Mouse (Mus musculus) forebrain, postnatal 0 days (tissue): Measurements from ENCODE around the gene Ssu72. TPM values are rescaled to one million over a fixed set of nuclear protein-coding genes. Genes with fewer than 3 reads are reported as not detected.
A peak's percentile ranks its signal among the peaks of the same experiment; 100 is the strongest.

Source experiments
- ATAC-seq: fragments of 200-750 bp; cut with Nextera tagmentation; 2 replicates; pipeline ENCODE4 v1.8.0; 2017; ENCODE audit warnings: mild to moderate bottlenecking, moderate library complexity
- DNase-seq: peaks from one replicate; pipeline ENCODE4 v3.0.0-alpha.2; 2015
- H3K27ac ChIP-seq: fragments of 300-500 bp; sonication (generic); 2 replicates; pipeline ENCODE4 v1.5.1; 2014; ENCODE audit warnings: low read depth, mild to moderate bottlenecking, antibody characterized with exemption, low read length, moderate library complexity, mixed read lengths
- H3K27me3 ChIP-seq: fragments of 300-500 bp; sonication (generic); 2 replicates; pipeline ENCODE4 v1.6.1; 2014; ENCODE audit warnings: mild to moderate bottlenecking, low read length, mixed read lengths; ENCODE audit not compliant: insufficient read depth
- H3K36me3 ChIP-seq: fragments of 300-500 bp; sonication (generic); 2 replicates; pipeline ENCODE4 v1.6.1; 2014; ENCODE audit warnings: mild to moderate bottlenecking, moderate library complexity; ENCODE audit not compliant: insufficient read depth
- H3K4me1 ChIP-seq: fragments of 300-500 bp; sonication (generic); 2 replicates; pipeline ENCODE4 v1.6.1; 2014; ENCODE audit warnings: antibody characterized with exemption; ENCODE audit not compliant: insufficient read depth
- H3K4me2 ChIP-seq: fragments of 300-500 bp; sonication (generic); 2 replicates; pipeline ENCODE4 v1.6.1; 2014; ENCODE audit warnings: low read depth, mild to moderate bottlenecking, moderate library complexity
- H3K4me3 ChIP-seq: fragments of 300-500 bp; sonication (generic); 2 replicates; pipeline ENCODE4 v1.5.1; 2014; ENCODE audit warnings: low read depth, low read length, mixed read lengths
- H3K9ac ChIP-seq: fragments of 300-500 bp; sonication (generic); 2 replicates; pipeline ENCODE4 v1.6.1; 2014; ENCODE audit warnings: mild to moderate bottlenecking
- H3K9me3 ChIP-seq: fragments of 300-500 bp; sonication (generic); 2 replicates; pipeline ENCODE4 v1.6.1; 2016; ENCODE audit warnings: low read length
- CTCF ChIP-seq: sonication (generic); IDR thresholded peaks from 2 replicates; pipeline ENCODE4 v1.5.1; 2016; ENCODE audit warnings: antibody characterized with exemption, control low read depth, low read depth
- WGBS: fragments of 180-500 bp; shearing (Covaris S2); extraction: QIAGEN DNeasy Blood & Tissue Kit; methylation state at CpG from one replicate; pipeline ENCODE4 v1.1.7; 2014; 5-methylcytosine and 5-hydroxymethylcytosine counted together
- polyA plus RNA-seq: library from polyadenylated mRNA; unstranded; fragments of >200 nt; fragmentation: Nextera tagmentation; extraction: Ambion mirVana; gene quantifications from 2 replicates; pipeline ENCODE4 v1.2.1, GENCODE M21; 2015
- total RNA-seq: library from RNA; depleted of rRNA; stranded (reverse); fragments of >200 nt; gene quantifications from 2 replicates; pipeline ENCODE4 v1.2.3, GENCODE M21; 2014

Gene Ssu72
- total and polyA plus RNA-seq, 2 experiments from 2014 or later = 103 to 164 TPM

GRCm38 (mm10) chr4:155703425-155703929, 1.1 kb upstream of the Ssu72 start:
- H3K27me3 ChIP-seq = no peaks in the 10 kb centered on the region
- no peak overlapping the region for H3K4me3 ChIP-seq
- H3K36me3 ChIP-seq = no peaks in the 10 kb centered on the region
- H3K9ac ChIP-seq = no peak overlapping the region
- no peak overlapping the region for H3K4me2 ChIP-seq
- ATAC-seq (no peak), DNase-seq (no peak)
- H3K4me1 ChIP-seq = 0 out of 2 replicates have a peak, but pooled peaks cover 5% of the 10 kb centered on the region
- no peaks in the 10 kb centered on the region for H3K9me3 ChIP-seq
- WGBS = 94% methylated on average over 4 of the region's 4 CpGs
- no peak overlapping the region for H3K27ac ChIP-seq
- TF ChIP-seq CTCF = no peak

- Histone ChIP-seq H3K36me3 (no peaks in the 10 kb centered on the region), H3K9ac (peak overlapping the region; percentile 70), H3K9me3 (no peaks in the 10 kb centered on the region), H3K4me3 (peak overlapping the region; percentile 67), H3K27me3 (no peaks in the 10 kb centered on the region), H3K4me2 (peak overlapping the region; percentile 85), H3K4me1 (0 out of 2 replicates have a peak, but pooled peaks cover 5% of the 10 kb centered on the region), H3K27ac (peak overlapping the region; percentile 93)
- WGBS = under 1% methylated on average over 19 of the region's 19 CpGs
- no peak for TF ChIP-seq CTCF
- ATAC-seq (no peak), DNase-seq (peak; percentile 31)
These were observed 961 bp downstream of the Ssu72 start for GRCm38 (mm10) chr4:155705592-155705929.

- TF ChIP-seq CTCF = no peak
- H3K27me3 ChIP-seq = no peaks in the 10 kb centered on the region
- no peaks in the 10 kb centered on the region for H3K9me3 ChIP-seq
- 0 out of 2 replicates have a peak, but pooled peaks cover 5% of the 10 kb centered on the region for H3K4me1 ChIP-seq
- DNase-seq (no peak), ATAC-seq (no peak)
- no peak overlapping the region for H3K9ac ChIP-seq
- WGBS = 68% methylated on average over 2 of the region's 2 CpGs
- H3K4me2 ChIP-seq = no peak overlapping the region
- H3K36me3 ChIP-seq = no peaks in the 10 kb centered on the region
- no peak overlapping the region for H3K27ac ChIP-seq
- H3K4me3 ChIP-seq = no peak overlapping the region
These were observed 4.0 kb downstream of the Ssu72 start for GRCm38 (mm10) chr4:155708582-155708981.

GRCm38 (mm10) chr4:155708988-155709387, 4.4 kb downstream of the Ssu72 start:
- Histone ChIP-seq H3K9me3 (no peaks in the 10 kb centered on the region), H3K4me2 (no peak overlapping the region), H3K36me3 (no peaks in the 10 kb centered on the region), H3K9ac (no peak overlapping the region), H3K4me3 (no peak overlapping the region), H3K27me3 (no peaks in the 10 kb centered on the region), H3K4me1 (0 out of 2 replicates have a peak, but pooled peaks cover 5% of the 10 kb centered on the region), H3K27ac (no peak overlapping the region)
- DNase-seq (no peak), ATAC-seq (no peak)
- TF ChIP-seq CTCF = no peak

GRCm38 (mm10) chr4:155710521-155711252, 6.1 kb downstream of the Ssu72 start:
- Histone ChIP-seq H3K9ac (no peak overlapping the region), H3K36me3 (peaks cover 4% of the 10 kb centered on the region), H3K4me1 (0 out of 2 replicates have a peak, but pooled peaks cover 5% of the 10 kb centered on the region), H3K4me2 (no peak overlapping the region), H3K4me3 (no peak overlapping the region), H3K9me3 (no peaks in the 10 kb centered on the region), H3K27ac (0 out of 2 replicates have a peak overlapping the region, but pooled peaks have one; percentile 1), H3K27me3 (no peaks in the 10 kb centered on the region)
- ATAC-seq (no peak), DNase-seq (no peak)
- TF ChIP-seq CTCF = no peak
- WGBS = 36% methylated on average over 6 of the region's 6 CpGs

DNA sequence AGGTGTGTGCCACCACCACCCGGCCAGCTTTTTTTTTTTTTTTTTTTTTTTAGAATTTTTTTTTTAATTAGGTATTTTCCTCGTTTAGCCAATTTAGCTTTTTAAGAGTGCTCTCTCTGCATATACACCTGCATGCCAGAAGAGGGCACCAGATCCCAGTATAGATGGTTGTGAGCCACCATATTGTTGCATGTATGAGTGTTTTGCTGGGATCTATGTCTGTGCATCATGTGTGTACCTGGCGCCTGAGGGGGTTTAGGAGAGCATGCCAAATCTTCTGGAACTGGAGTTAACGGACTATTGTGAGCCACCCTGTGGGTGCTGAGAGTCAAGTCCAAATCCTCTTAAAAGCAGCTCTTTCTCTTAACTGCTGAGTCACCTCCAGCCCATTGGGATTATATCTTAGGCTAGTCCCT, 17.1 kb downstream of the Ssu72 start:
- DNase-seq (peak; percentile 46), ATAC-seq (peak; percentile 50)
- no peak overlapping the region for H3K27ac ChIP-seq
- H3K4me1 ChIP-seq = no peaks in the 10 kb centered on the region
- H3K4me3 ChIP-seq = no peak overlapping the region
- WGBS = 32% methylated on average over 4 of the region's 4 CpGs
- no peaks in the 10 kb centered on the region for H3K9me3 ChIP-seq
- H3K27me3 ChIP-seq = no peaks in the 10 kb centered on the region
- H3K9ac ChIP-seq = no peak overlapping the region
- H3K36me3 ChIP-seq = peaks cover 12% of the 10 kb centered on the region
- TF ChIP-seq CTCF = peak; percentile 70
- H3K4me2 ChIP-seq = no peak overlapping the region

DNA sequence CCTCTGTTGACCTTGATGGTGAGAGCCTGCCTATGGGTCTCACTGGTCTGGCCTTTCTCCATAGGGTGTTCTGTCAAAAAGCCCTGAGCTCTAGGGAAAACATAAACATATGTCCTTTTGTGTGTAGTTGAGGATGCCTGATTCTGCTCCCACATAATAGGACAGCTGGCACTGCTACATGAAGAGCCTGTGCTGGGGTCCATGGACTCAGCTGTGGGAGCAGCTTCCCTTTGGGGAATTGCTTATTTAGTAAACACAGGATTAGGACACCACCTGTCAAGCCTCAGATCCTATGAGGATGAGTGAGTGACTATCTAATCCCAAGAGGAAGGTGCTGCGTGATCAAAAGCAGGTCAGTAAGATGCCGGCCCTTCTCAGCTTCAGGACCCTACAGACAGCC, 23.4 kb downstream of the Ssu72 start:
- H3K4me3 ChIP-seq = no peak overlapping the region
- no peak overlapping the region for H3K27ac ChIP-seq
- no peaks in the 10 kb centered on the region for H3K27me3 ChIP-seq
- TF ChIP-seq CTCF = no peak
- 67% methylated on average over 2 of the region's 2 CpGs for WGBS
- ATAC-seq (no peak), DNase-seq (no peak)
- no peaks in the 10 kb centered on the region for H3K4me1 ChIP-seq
- H3K4me2 ChIP-seq = no peak overlapping the region
- peaks cover 7% of the 10 kb centered on the region; the same call in 1 of the 2 replicates for H3K36me3 ChIP-seq
- H3K9ac ChIP-seq = no peak overlapping the region
- H3K9me3 ChIP-seq = no peaks in the 10 kb centered on the region
